Mouse (Mus musculus) liver, embryonic 12.5 days (tissue): ENCODE results near the gene Gpha2. TPM values are rescaled to one million over a fixed set of nuclear protein-coding genes. Genes with fewer than 3 reads are reported as not detected.
A peak's percentile ranks its signal among the peaks of the same experiment; 100 is the strongest.

Source experiments
- ATAC-seq: fragments of 200-750 bp; cut with Nextera tagmentation; 2 replicates; pipeline ENCODE4 v1.8.0; 2017; ENCODE audit warnings: moderate number of reproducible peaks, mild to moderate bottlenecking, moderate library complexity
- H3K27ac ChIP-seq: fragments of 300-500 bp; sonication (generic); 2 replicates; pipeline ENCODE4 v1.5.1; 2016; ENCODE audit warnings: mild to moderate bottlenecking
- H3K27me3 ChIP-seq: fragments of 300-500 bp; sonication (generic); replicated peaks from 2 replicates; pipeline ENCODE4 v1.6.1; 2016; ENCODE audit warnings: mild to moderate bottlenecking, moderate library complexity
- H3K36me3 ChIP-seq: fragments of 300-500 bp; sonication (generic); 2 replicates; pipeline ENCODE4 v1.6.1; 2016; ENCODE audit warnings: mild to moderate bottlenecking, moderate library complexity
- H3K4me1 ChIP-seq: fragments of 300-500 bp; sonication (generic); 2 replicates; pipeline ENCODE4 v1.6.1; 2016
- H3K4me2 ChIP-seq: fragments of 300-500 bp; sonication (generic); 2 replicates; pipeline ENCODE4 v1.6.1; 2016; ENCODE audit warnings: mild to moderate bottlenecking, moderate library complexity
- H3K4me3 ChIP-seq: fragments of 300-500 bp; sonication (generic); 2 replicates; pipeline ENCODE4 v1.5.1; 2016; ENCODE audit warnings: mild to moderate bottlenecking, moderate library complexity
- H3K9ac ChIP-seq: fragments of 300-500 bp; sonication (generic); 2 replicates; pipeline ENCODE4 v1.6.1; 2016; ENCODE audit warnings: mild to moderate bottlenecking, moderate library complexity
- H3K9me3 ChIP-seq: fragments of 300-500 bp; sonication (generic); replicated peaks from 2 replicates; pipeline ENCODE4 v1.6.1; 2016; ENCODE audit warnings: mild to moderate bottlenecking, moderate library complexity
- WGBS: fragments of 180-500 bp; shearing (Covaris S2); methylation state at CpG from one replicate; pipeline ENCODE4 v1.1.7; 2016; ENCODE audit not compliant: insufficient replicate concordance; 5-methylcytosine and 5-hydroxymethylcytosine counted together
- microRNA counts: library from miRNA; unstranded; fragments of <30 nt; microRNA quantifications from one replicate; lab custom pipeline; 2017
- microRNA-seq: library from miRNA; unstranded; fragments of <30 nt; microRNA quantifications from one replicate; pipeline ENCODE4, GENCODE M21; 2017
- polyA plus RNA-seq: library from polyadenylated mRNA; unstranded; fragments of >200 nt; fragmentation: Nextera tagmentation; extraction: Ambion mirVana; gene quantifications from 2 replicates; pipeline ENCODE4 v1.2.1, GENCODE M21; 2016

Gpha2 gene
- polyA plus RNA-seq, 1 experiment from 2014 or later: not detected

GRCm38 (mm10) chr19:6276426-6277421 lies 50.5 kb downstream of the Gpha2 start, which contains the start of gene Ehd1:
Ehd1 (plus strand) TSS chr19:6276725.
- Histone ChIP-seq H3K9me3 (no peaks in the 10 kb centered on the region), H3K27ac (peak within 1 kb of the TSS; percentile 98), H3K4me2 (peak within 1 kb of the TSS; percentile 93), H3K27me3 (no peaks in the 10 kb centered on the region), H3K4me1 (peaks cover 74% of the 10 kb centered on the region), H3K4me3 (peak within 1 kb of the TSS; percentile 89), H3K9ac (peak within 1 kb of the TSS; percentile 92), H3K36me3 (peaks cover 31% of the 10 kb centered on the region)
- under 1% methylated on average over 106 of the region's 106 CpGs for WGBS
- ATAC-seq: peak; percentile 90

MicroRNAs encoded within 50 kb of the gene (microRNA counts, 519-probe panel; counts per million panel counts)
- microRNA mmu-miR-192 (lab: Ali Mortazavi, UCI): 4,851 counts per million, percentile 84 among the panel's probes with 10 or more counts

Small RNAs within 50 kb of the gene (microRNA-seq; reads per million reads assigned to microRNA genes)
- 2,207 reads per million, percentile 81 among the genes with 10 or more reads in this experiment for gene Mir192
- 1,115 reads per million, percentile 74 among the genes with 10 or more reads in this experiment for gene Mir194-2

Other genes with a start within 250 kb of the Gpha2 start
- gene Slc22a20, start 240.2 kb upstream of the Gpha2 start, polyA plus RNA-seq: not detected in 2 replicates
- gene Capn1, start 210.5 kb upstream of the Gpha2 start, polyA plus RNA-seq: 37.7 and 38.5 TPM in 2 replicates
- gene Syvn1, start 179.8 kb upstream of the Gpha2 start, polyA plus RNA-seq: 17.4 and 19.4 TPM in 2 replicates
- 58.0 and 62.7 TPM in 2 replicates for gene Mrpl49, start 168.6 kb upstream of the Gpha2 start, polyA plus RNA-seq
- 699 and 700 TPM in 2 replicates for gene Fau, start 168.5 kb upstream of the Gpha2 start, polyA plus RNA-seq
- gene Znhit2, start 165.2 kb upstream of the Gpha2 start, polyA plus RNA-seq: 31.1 and 31.8 TPM in 2 replicates
- gene Tm7sf2, start 158.0 kb upstream of the Gpha2 start, polyA plus RNA-seq: 30.0 and 31.4 TPM in 2 replicates
- gene Vps51, start 149.1 kb upstream of the Gpha2 start, polyA plus RNA-seq: 35.8 and 39.9 TPM in 2 replicates
- gene Tmem262, start 146.3 kb upstream of the Gpha2 start, polyA plus RNA-seq: not detected in 2 replicates
- 0.37 and 1.4 TPM in 2 replicates for gene Gm28374, start 144.1 kb upstream of the Gpha2 start, polyA plus RNA-seq
- gene Zfpl1, start 141.4 kb upstream of the Gpha2 start, polyA plus RNA-seq: 26.6 and 28.5 TPM in 2 replicates
- 36.2 and 42.2 TPM in 2 replicates for gene Cdca5, start 141.4 kb upstream of the Gpha2 start, polyA plus RNA-seq
- 0.20 and 0.59 TPM in 2 replicates for gene AC131692.1, start 132.0 kb upstream of the Gpha2 start, polyA plus RNA-seq
- gene Naaladl1, start 120.6 kb upstream of the Gpha2 start, polyA plus RNA-seq: 2.6 and 2.8 TPM in 2 replicates
- gene Sac3d1, start 107.7 kb upstream of the Gpha2 start, polyA plus RNA-seq: 38.8 and 41.6 TPM in 2 replicates
- 41.7 and 44.7 TPM in 2 replicates for gene Snx15, start 98.1 kb upstream of the Gpha2 start, polyA plus RNA-seq
- 0.10 and 0.15 TPM in 2 replicates for gene Batf2, start 85.4 kb upstream of the Gpha2 start, polyA plus RNA-seq
- gene Arl2, start 84.8 kb upstream of the Gpha2 start, polyA plus RNA-seq: 46.1 and 47.7 TPM in 2 replicates
- not detected in 2 replicates for gene Majin, start 42.0 kb upstream of the Gpha2 start, polyA plus RNA-seq
- gene Ppp2r5b, start 9.5 kb downstream of the Gpha2 start, polyA plus RNA-seq: 6.4 TPM in 2 replicates
- 7.1 and 8.2 TPM in 2 replicates for gene Atg2a, start 15.3 kb downstream of the Gpha2 start, polyA plus RNA-seq
- gene Ehd1, start 50.3 kb downstream of the Gpha2 start, polyA plus RNA-seq: 85.4 and 91.9 TPM in 2 replicates
- gene Cdc42bpg, start 80.1 kb downstream of the Gpha2 start, polyA plus RNA-seq: 0.20 TPM in 2 replicates
- 48.6 and 49.4 TPM in 2 replicates for gene Men1, start 108.6 kb downstream of the Gpha2 start, polyA plus RNA-seq
- 9.2 and 9.3 TPM in 2 replicates for gene Map4k2, start 114.8 kb downstream of the Gpha2 start, polyA plus RNA-seq
- gene Sf1, start 137.3 kb downstream of the Gpha2 start, polyA plus RNA-seq: 115 and 119 TPM in 2 replicates
- 2.6 and 2.7 TPM in 2 replicates for gene Pygm, start 158.0 kb downstream of the Gpha2 start, polyA plus RNA-seq
- 97.8 and 106 TPM in 2 replicates for gene Rasgrp2, start 173.0 kb downstream of the Gpha2 start, polyA plus RNA-seq
- gene Nrxn2, start 192.4 kb downstream of the Gpha2 start, polyA plus RNA-seq: 0.83 and 0.85 TPM in 2 replicates